Mouse (Mus musculus): Measurements from ENCODE around the gene Sptssb.

Gene Sptssb

GRCm38 (mm10) chr3:69824536-69824935 is 35.2 kb downstream of the Sptssb start:
- no peak for DNase-seq

- no peak for DNase-seq
These were observed 39.1 kb downstream of the Sptssb start for GRCm38 (mm10) chr3:69820614-69821013.

GRCm38 (mm10) chr3:69819851-69820200 is 39.9 kb downstream of the Sptssb start:
- DNase-seq, result no peak

GRCm38 (mm10) chr3:69819146-69819850 is 40.4 kb downstream of the Sptssb start:
- no peak for DNase-seq

GRCm38 (mm10) chr3:69818466-69818865 is 41.3 kb downstream of the Sptssb start:
- DNase-seq, result no peak

GRCm38 (mm10) chr3:69816547-69816946 is 43.2 kb downstream of the Sptssb start:
- DNase-seq, result no peak

GRCm38 (mm10) chr3:69813005-69813695 is 46.6 kb downstream of the Sptssb start:
- DNase-seq, result no peak

- DNase-seq, result no peak
These were observed 47.3 kb downstream of the Sptssb start for GRCm38 (mm10) chr3:69812442-69812841.

- DNase-seq, result peak; percentile 18
These were observed 51.3 kb downstream of the Sptssb start for GRCm38 (mm10) chr3:69808479-69808878.

GRCm38 (mm10) chr3:69803137-69803536 is 56.6 kb downstream of the Sptssb start:
- DNase-seq, result no peak

- no peak for DNase-seq
These were observed 58.8 kb downstream of the Sptssb start for GRCm38 (mm10) chr3:69800829-69801384.

GRCm38 (mm10) chr3:69799096-69799495 is 60.6 kb downstream of the Sptssb start:
- DNase-seq, result no peak

- peak; percentile 59 for DNase-seq
These were observed 61.8 kb downstream of the Sptssb start for GRCm38 (mm10) chr3:69797969-69798368.

GRCm38 (mm10) chr3:69797533-69797932 is 62.2 kb downstream of the Sptssb start:
- DNase-seq, result no peak

GRCm38 (mm10) chr3:69792823-69793417 is 66.8 kb downstream of the Sptssb start:
- DNase-seq, result no peak

- DNase-seq, result no peak
These were observed 80.4 kb downstream of the Sptssb start for GRCm38 (mm10) chr3:69779246-69779796.

GRCm38 (mm10) chr3:69773356-69773755 is 86.4 kb downstream of the Sptssb start:
- no peak for DNase-seq

Data from lung, postnatal 10 days (tissue).